Mouse (Mus musculus) thymus, adult 2 months (tissue): ENCODE results near the gene Olfr160.

ENCODE experiments used
- CTCF ChIP-seq: fragments of 200-500 bp; IDR thresholded peaks from 2 replicates; pipeline ENCODE4 v1.5.1; 2012; ENCODE audit warnings: mild to moderate bottlenecking, control low read depth, low read length, moderate library complexity, borderline replicate concordance; ENCODE audit not compliant: control insufficient read depth, poor library complexity, insufficient read depth; ENCODE audit errors: extremely low read depth
- POLR2A ChIP-seq: fragments of 200-500 bp; IDR thresholded peaks from 2 replicates; pipeline ENCODE4 v1.6.1; 2012; ENCODE audit warnings: mild to moderate bottlenecking, low read length, control low read depth, moderate library complexity; ENCODE audit not compliant: control insufficient read depth, poor library complexity, insufficient read depth; ENCODE audit errors: extremely low read depth

DNA sequence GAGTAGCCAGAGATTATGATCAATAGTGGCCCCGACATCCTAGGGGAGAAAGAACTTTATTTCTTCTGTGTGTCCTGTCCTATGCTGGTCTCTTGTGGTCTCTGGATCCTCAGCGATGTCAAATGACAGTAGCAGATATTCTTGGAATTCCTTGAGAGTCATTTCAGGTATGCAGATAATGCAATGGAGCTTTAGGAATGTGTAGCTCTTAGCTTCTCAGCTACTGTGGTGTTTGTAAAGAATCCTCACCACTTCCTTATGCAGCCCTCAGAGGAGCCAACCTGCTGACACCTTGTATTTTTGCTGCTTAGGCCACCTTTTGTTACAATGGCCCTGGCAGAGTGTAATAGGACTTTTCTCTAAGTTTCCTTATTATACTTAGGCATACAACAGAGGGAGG, 51.4 kb downstream of the Olfr160 start:
- TF ChIP-seq CTCF: no peak
- TF ChIP-seq POLR2A: no peak
